Mouse (Mus musculus): ENCODE measurements around the gene Ppp1r9a. TPM values are rescaled to one million over a fixed set of nuclear protein-coding genes. Genes with fewer than 3 reads are reported as not detected.

Gene Ppp1r9a
- polyA plus RNA-seq, 1 experiment from 2014 or later = 18.7 TPM

- Histone ChIP-seq H3K36me3 (no peaks in the 10 kb centered on the region), H3K9ac (no peak overlapping the region), H3K27ac (no peak overlapping the region), H3K4me1 (peaks cover 6% of the 10 kb centered on the region; the same call in 1 of the 2 replicates), H3K27me3 (no peaks in the 10 kb centered on the region), H3K4me2 (no peak overlapping the region), H3K9me3 (no peaks in the 10 kb centered on the region), H3K4me3 (no peak overlapping the region)
- no peak for ATAC-seq (ENCODE audit: borderline replicate concordance, extremely low read depth, low FRiP score, low TSS enrichment)
- WGBS = 47% methylated on average over 5 of the region's 5 CpGs
Measured at GRCm38 (mm10) chr6:5099282-5099681, 196.6 kb downstream of the Ppp1r9a start.

- H3K9ac ChIP-seq = no peak overlapping the region
- no peaks in the 10 kb centered on the region for H3K9me3 ChIP-seq
- H3K27me3 ChIP-seq = no peaks in the 10 kb centered on the region
- H3K4me2 ChIP-seq = no peak overlapping the region
- H3K4me3 ChIP-seq = no peak overlapping the region
- no peak for ATAC-seq (ENCODE audit: borderline replicate concordance, extremely low read depth, low FRiP score, low TSS enrichment)
- peaks cover 6% of the 10 kb centered on the region; the same call in 1 of the 2 replicates for H3K4me1 ChIP-seq
- no peaks in the 10 kb centered on the region for H3K36me3 ChIP-seq
- 41% methylated on average over 8 of the region's 8 CpGs for WGBS
- H3K27ac ChIP-seq = no peak overlapping the region
Measured at GRCm38 (mm10) chr6:5099842-5100241, 197.1 kb downstream of the Ppp1r9a start.

GRCm38 (mm10) chr6:5100347-5100746 lies 197.6 kb downstream of the Ppp1r9a start:
- no peak overlapping the region for H3K27ac ChIP-seq
- peaks cover 6% of the 10 kb centered on the region; the same call in 1 of the 2 replicates for H3K4me1 ChIP-seq
- no peaks in the 10 kb centered on the region for H3K36me3 ChIP-seq
- no peak for ATAC-seq (ENCODE audit: borderline replicate concordance, extremely low read depth, low FRiP score, low TSS enrichment)
- H3K4me2 ChIP-seq = no peak overlapping the region
- H3K9me3 ChIP-seq = no peaks in the 10 kb centered on the region
- no peak overlapping the region for H3K4me3 ChIP-seq
- no peak overlapping the region for H3K9ac ChIP-seq
- WGBS = 68% methylated on average over 10 of the region's 10 CpGs
- no peaks in the 10 kb centered on the region for H3K27me3 ChIP-seq

GRCm38 (mm10) chr6:5102741-5103140 lies 200.0 kb downstream of the Ppp1r9a start:
- Histone ChIP-seq H3K4me1 (peaks cover 6% of the 10 kb centered on the region; the same call in 1 of the 2 replicates), H3K4me3 (no peak overlapping the region), H3K4me2 (no peak overlapping the region), H3K9me3 (no peaks in the 10 kb centered on the region), H3K27me3 (no peaks in the 10 kb centered on the region), H3K27ac (no peak overlapping the region), H3K36me3 (no peaks in the 10 kb centered on the region), H3K9ac (no peak overlapping the region)
- ATAC-seq (ENCODE audit: borderline replicate concordance, extremely low read depth, low FRiP score, low TSS enrichment) = no peak
- WGBS = 18% methylated on average over 2 of the region's 2 CpGs

- H3K9ac ChIP-seq = no peak overlapping the region
- no peaks in the 10 kb centered on the region for H3K36me3 ChIP-seq
- WGBS = 26% methylated on average over 6 of the region's 6 CpGs
- peaks cover 7% of the 10 kb centered on the region; the same call in 1 of the 2 replicates for H3K4me1 ChIP-seq
- no peak overlapping the region for H3K4me2 ChIP-seq
- no peaks in the 10 kb centered on the region for H3K9me3 ChIP-seq
- H3K4me3 ChIP-seq = no peak overlapping the region
- no peak overlapping the region for H3K27ac ChIP-seq
- no peak for ATAC-seq (ENCODE audit: borderline replicate concordance, extremely low read depth, low FRiP score, low TSS enrichment)
- no peaks in the 10 kb centered on the region for H3K27me3 ChIP-seq
Measured at GRCm38 (mm10) chr6:5103769-5104168, 201.1 kb downstream of the Ppp1r9a start.

- no peaks in the 10 kb centered on the region for H3K27me3 ChIP-seq
- no peak overlapping the region for H3K27ac ChIP-seq
- 77% methylated on average over 7 of the region's 7 CpGs for WGBS
- H3K9me3 ChIP-seq = no peaks in the 10 kb centered on the region
- H3K4me3 ChIP-seq = no peak overlapping the region
- no peak overlapping the region for H3K9ac ChIP-seq
- no peaks in the 10 kb centered on the region for H3K36me3 ChIP-seq
- ATAC-seq (ENCODE audit: borderline replicate concordance, extremely low read depth, low FRiP score, low TSS enrichment) = no peak
- H3K4me1 ChIP-seq = peaks cover 10% of the 10 kb centered on the region; the same call in 1 of the 2 replicates
- H3K4me2 ChIP-seq = no peak overlapping the region
Measured at GRCm38 (mm10) chr6:5104238-5104637, 201.5 kb downstream of the Ppp1r9a start.

GRCm38 (mm10) chr6:5108494-5108893 lies 205.8 kb downstream of the Ppp1r9a start:
- H3K4me3 ChIP-seq = no peak overlapping the region
- H3K27me3 ChIP-seq = no peaks in the 10 kb centered on the region
- H3K9ac ChIP-seq = no peak overlapping the region
- ATAC-seq (ENCODE audit: borderline replicate concordance, extremely low read depth, low FRiP score, low TSS enrichment) = no peak
- no peak overlapping the region for H3K27ac ChIP-seq
- no peaks in the 10 kb centered on the region for H3K9me3 ChIP-seq
- H3K36me3 ChIP-seq = no peaks in the 10 kb centered on the region
- peaks cover 19% of the 10 kb centered on the region for H3K4me1 ChIP-seq
- 73% methylated on average over 3 of the region's 3 CpGs for WGBS
- no peak overlapping the region for H3K4me2 ChIP-seq

GRCm38 (mm10) chr6:5109925-5110714 lies 207.4 kb downstream of the Ppp1r9a start:
- no peaks in the 10 kb centered on the region for H3K36me3 ChIP-seq
- peak overlapping the region; percentile 27 for H3K9ac ChIP-seq
- H3K4me3 ChIP-seq = peak overlapping the region; percentile 38
- 3% methylated on average over 18 of the region's 18 CpGs for WGBS
- ATAC-seq (ENCODE audit: borderline replicate concordance, extremely low read depth, low FRiP score, low TSS enrichment) = peak; percentile 96
- H3K4me2 ChIP-seq = peak overlapping the region; percentile 63
- no peak overlapping the region for H3K27ac ChIP-seq
- H3K4me1 ChIP-seq = peaks cover 27% of the 10 kb centered on the region
- no peaks in the 10 kb centered on the region for H3K9me3 ChIP-seq
- H3K27me3 ChIP-seq = no peaks in the 10 kb centered on the region

GRCm38 (mm10) chr6:5110715-5111048 lies 208.0 kb downstream of the Ppp1r9a start:
- H3K4me1 ChIP-seq = peaks cover 27% of the 10 kb centered on the region
- no peaks in the 10 kb centered on the region for H3K36me3 ChIP-seq
- H3K9me3 ChIP-seq = no peaks in the 10 kb centered on the region
- no peak for ATAC-seq (ENCODE audit: borderline replicate concordance, extremely low read depth, low FRiP score, low TSS enrichment)
- H3K9ac ChIP-seq = no peak overlapping the region
- 32% methylated on average over 3 of the region's 3 CpGs for WGBS
- no peak overlapping the region for H3K4me3 ChIP-seq
- H3K27ac ChIP-seq = no peak overlapping the region
- no peak overlapping the region for H3K4me2 ChIP-seq
- H3K27me3 ChIP-seq = no peaks in the 10 kb centered on the region

GRCm38 (mm10) chr6:5113103-5113502 lies 210.4 kb downstream of the Ppp1r9a start:
- ATAC-seq (ENCODE audit: borderline replicate concordance, extremely low read depth, low FRiP score, low TSS enrichment) = no peak
- no peak overlapping the region for H3K4me3 ChIP-seq
- no peaks in the 10 kb centered on the region for H3K9me3 ChIP-seq
- no peak overlapping the region for H3K27ac ChIP-seq
- H3K9ac ChIP-seq = no peak overlapping the region
- no peaks in the 10 kb centered on the region for H3K27me3 ChIP-seq
- peaks cover 27% of the 10 kb centered on the region for H3K4me1 ChIP-seq
- no peak overlapping the region for H3K4me2 ChIP-seq
- 9% methylated on average over 8 of the region's 8 CpGs for WGBS
- H3K36me3 ChIP-seq = no peaks in the 10 kb centered on the region

GRCm38 (mm10) chr6:5113734-5114133 lies 211.0 kb downstream of the Ppp1r9a start:
- H3K36me3 ChIP-seq = no peaks in the 10 kb centered on the region
- H3K4me1 ChIP-seq = peaks cover 26% of the 10 kb centered on the region
- H3K27ac ChIP-seq = peak overlapping the region; percentile 10; the same call in 1 of the 2 replicates
- H3K4me2 ChIP-seq = no peak overlapping the region
- no peak for ATAC-seq (ENCODE audit: borderline replicate concordance, extremely low read depth, low FRiP score, low TSS enrichment)
- 28% methylated on average over 5 of the region's 5 CpGs for WGBS
- no peaks in the 10 kb centered on the region for H3K9me3 ChIP-seq
- no peaks in the 10 kb centered on the region for H3K27me3 ChIP-seq
- H3K4me3 ChIP-seq = no peak overlapping the region
- H3K9ac ChIP-seq = no peak overlapping the region

- Histone ChIP-seq H3K9ac (no peak overlapping the region), H3K4me3 (no peak overlapping the region), H3K27ac (no peak overlapping the region), H3K4me2 (no peak overlapping the region), H3K4me1 (peaks cover 18% of the 10 kb centered on the region), H3K9me3 (no peaks in the 10 kb centered on the region), H3K36me3 (no peaks in the 10 kb centered on the region), H3K27me3 (no peaks in the 10 kb centered on the region)
- WGBS = 65% methylated on average over 7 of the region's 7 CpGs
- ATAC-seq (ENCODE audit: borderline replicate concordance, extremely low read depth, low FRiP score, low TSS enrichment) = no peak
Measured at GRCm38 (mm10) chr6:5114857-5115256, 212.1 kb downstream of the Ppp1r9a start.

Data from lung, embryonic 15.5 days (tissue).